Mouse (Mus musculus) midbrain, embryonic 11.5 days (tissue): Measurements from ENCODE around the gene Tbc1d5. TPM values are rescaled to one million over a fixed set of nuclear protein-coding genes. Genes with fewer than 3 reads are reported as not detected.

Source experiments
- ATAC-seq: fragments of 200-750 bp; cut with Nextera tagmentation; 2 replicates; pipeline ENCODE4 v1.8.0; 2017; ENCODE audit warnings: moderate TSS enrichment, moderate library complexity; ENCODE audit not compliant: low FRiP score
- DNase-seq: peaks from one replicate; pipeline ENCODE4 v3.0.0; 2015; ENCODE audit warnings: low spot score; ENCODE audit errors: missing footprints
- H3K27ac ChIP-seq: fragments of 300-500 bp; sonication (generic); 2 replicates; pipeline ENCODE4 v1.5.1; 2014; ENCODE audit warnings: low read depth, low read length
- H3K27me3 ChIP-seq: fragments of 300-500 bp; sonication (generic); 2 replicates; pipeline ENCODE4 v1.6.1; 2014; ENCODE audit warnings: mild to moderate bottlenecking, low read length, moderate library complexity, mixed read lengths; ENCODE audit not compliant: control insufficient read depth, insufficient read depth
- H3K36me3 ChIP-seq: fragments of 300-500 bp; sonication (generic); 2 replicates; pipeline ENCODE4 v1.6.1; 2014; ENCODE audit warnings: mild to moderate bottlenecking, low read length, moderate library complexity, mixed read lengths; ENCODE audit not compliant: control insufficient read depth, insufficient read depth
- H3K4me1 ChIP-seq: fragments of 300-500 bp; sonication (generic); 2 replicates; pipeline ENCODE4 v1.6.1; 2014; ENCODE audit warnings: low read length; ENCODE audit not compliant: control insufficient read depth, insufficient read depth
- H3K4me2 ChIP-seq: fragments of 300-500 bp; sonication (generic); 2 replicates; pipeline ENCODE4 v1.6.1; 2014; ENCODE audit warnings: mild to moderate bottlenecking, moderate library complexity
- H3K4me3 ChIP-seq: fragments of 300-500 bp; sonication (generic); 2 replicates; pipeline ENCODE4 v1.5.1; 2014; ENCODE audit warnings: low read depth, low read length
- H3K9ac ChIP-seq: fragments of 300-500 bp; sonication (generic); 2 replicates; pipeline ENCODE4 v1.6.1; 2014; ENCODE audit warnings: low read length
- H3K9me3 ChIP-seq: fragments of 300-500 bp; sonication (generic); 2 replicates; pipeline ENCODE4 v1.6.1; 2016; ENCODE audit warnings: low read length; ENCODE audit not compliant: control insufficient read depth
- WGBS: fragments of 180-500 bp; shearing (Covaris S2); extraction: QIAGEN DNeasy Blood & Tissue Kit; methylation state at CpG from one replicate; pipeline ENCODE4 v1.1.7; 2014; 5-methylcytosine and 5-hydroxymethylcytosine counted together
- polyA plus RNA-seq: library from polyadenylated mRNA; unstranded; fragments of >200 nt; fragmentation: Nextera tagmentation; extraction: Ambion mirVana; gene quantifications from 2 replicates; pipeline ENCODE4 v1.2.1, GENCODE M21; 2014

Gene Tbc1d5
- polyA plus RNA-seq, 1 experiment from 2014 or later = 9.4 TPM

DNA sequence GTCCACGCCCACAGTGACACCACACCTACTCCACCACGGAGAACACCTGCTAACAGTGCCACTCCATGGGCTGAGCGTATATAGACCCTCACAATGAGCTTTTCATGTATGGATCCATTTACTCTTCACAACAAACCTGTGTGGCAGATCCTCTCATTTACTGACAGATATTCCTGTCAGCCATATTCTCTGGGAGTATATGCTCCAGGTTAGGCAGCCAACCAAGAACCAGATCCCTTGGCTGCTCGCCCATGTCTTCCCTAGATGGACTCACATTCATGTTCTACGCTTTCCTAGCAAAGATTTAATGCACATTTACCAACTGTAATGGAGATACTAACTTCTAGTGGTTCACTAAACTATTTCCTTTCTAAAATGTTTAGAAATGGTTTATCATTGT lies 416.9 kb downstream of the Tbc1d5 start:
- WGBS = 90% methylated on average over 5 of the region's 5 CpGs
- no peak for DNase-seq
- no peak for ATAC-seq
- H3K9me3 ChIP-seq = no peaks in the 10 kb centered on the region
- H3K27ac ChIP-seq = no peak overlapping the region
- H3K4me2 ChIP-seq = no peak overlapping the region
- no peaks in the 10 kb centered on the region for H3K27me3 ChIP-seq
- H3K36me3 ChIP-seq = no peaks in the 10 kb centered on the region
- no peak overlapping the region for H3K4me3 ChIP-seq
- no peak overlapping the region for H3K9ac ChIP-seq
- 0 out of 2 replicates have a peak, but pooled peaks cover 4% of the 10 kb centered on the region for H3K4me1 ChIP-seq

DNA sequence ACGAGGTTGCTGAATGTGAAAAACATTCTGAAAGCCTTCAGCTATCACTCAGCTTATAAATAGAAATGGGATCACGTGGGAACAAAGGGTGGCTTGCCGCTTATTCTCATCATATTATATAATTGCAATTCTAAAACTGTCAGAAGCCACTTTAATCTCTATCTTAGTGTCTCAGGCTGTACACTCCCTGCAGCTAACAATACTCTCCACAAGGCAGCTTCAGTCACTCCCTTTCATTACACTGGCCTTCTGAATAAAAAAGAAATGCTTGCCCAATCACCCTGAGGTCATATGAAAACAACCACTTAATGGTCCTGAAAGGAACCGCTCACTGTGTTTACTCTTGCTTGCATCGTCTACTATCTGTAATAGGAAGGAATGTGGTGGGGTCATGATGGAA lies 418.1 kb downstream of the Tbc1d5 start:
- Histone ChIP-seq H3K4me3 (no peak overlapping the region), H3K27me3 (no peaks in the 10 kb centered on the region), H3K4me1 (0 out of 2 replicates have a peak, but pooled peaks cover 4% of the 10 kb centered on the region), H3K4me2 (no peak overlapping the region), H3K36me3 (no peaks in the 10 kb centered on the region), H3K27ac (no peak overlapping the region), H3K9me3 (no peaks in the 10 kb centered on the region), H3K9ac (no peak overlapping the region)
- no peak for ATAC-seq
- DNase-seq = no peak
- 48% methylated on average over 5 of the region's 5 CpGs for WGBS

DNA sequence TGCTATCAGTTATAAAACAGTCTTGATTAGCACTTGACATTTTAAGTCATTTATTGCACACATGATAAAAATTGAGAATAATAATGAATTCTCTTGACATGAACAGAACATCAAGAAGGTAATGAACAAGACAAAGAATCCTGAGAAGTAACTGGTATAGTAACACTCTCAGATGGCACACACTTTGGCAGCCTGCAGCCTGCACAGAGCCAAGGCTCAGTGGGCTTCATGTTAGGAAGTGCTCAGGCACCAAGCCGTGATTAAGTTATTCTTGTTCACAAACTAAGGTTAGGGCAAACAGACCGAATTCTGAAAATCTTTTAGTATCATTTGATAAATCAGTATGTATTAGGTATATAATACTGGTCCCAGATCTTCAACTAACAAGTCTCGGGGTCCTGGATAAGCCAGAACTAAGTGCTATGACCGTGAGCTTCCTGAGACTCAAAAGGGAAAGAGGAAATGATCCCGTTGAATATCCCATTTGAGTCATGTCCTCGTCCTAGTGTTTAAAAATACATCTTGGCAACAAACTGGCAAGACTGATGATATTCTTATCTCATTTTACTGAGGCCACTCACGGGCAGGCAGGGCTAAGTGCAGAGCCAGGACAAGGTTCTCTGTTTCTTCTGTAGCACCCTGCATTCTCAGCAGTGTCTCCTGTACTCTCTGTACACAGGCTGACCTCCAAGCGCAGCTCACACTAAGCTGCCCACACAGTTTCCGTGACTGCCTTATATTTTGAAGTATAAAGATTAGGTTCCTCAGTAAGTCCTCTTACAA lies 425.6 kb downstream of the Tbc1d5 start:
- Histone ChIP-seq H3K27me3 (no peaks in the 10 kb centered on the region), H3K27ac (no peak overlapping the region), H3K9me3 (no peaks in the 10 kb centered on the region), H3K36me3 (no peaks in the 10 kb centered on the region), H3K4me1 (no peaks in the 10 kb centered on the region), H3K4me3 (no peak overlapping the region), H3K4me2 (no peak overlapping the region), H3K9ac (no peak overlapping the region)
- ATAC-seq = no peak
- 86% methylated on average over 9 of the region's 9 CpGs for WGBS
- no peak for DNase-seq

DNA sequence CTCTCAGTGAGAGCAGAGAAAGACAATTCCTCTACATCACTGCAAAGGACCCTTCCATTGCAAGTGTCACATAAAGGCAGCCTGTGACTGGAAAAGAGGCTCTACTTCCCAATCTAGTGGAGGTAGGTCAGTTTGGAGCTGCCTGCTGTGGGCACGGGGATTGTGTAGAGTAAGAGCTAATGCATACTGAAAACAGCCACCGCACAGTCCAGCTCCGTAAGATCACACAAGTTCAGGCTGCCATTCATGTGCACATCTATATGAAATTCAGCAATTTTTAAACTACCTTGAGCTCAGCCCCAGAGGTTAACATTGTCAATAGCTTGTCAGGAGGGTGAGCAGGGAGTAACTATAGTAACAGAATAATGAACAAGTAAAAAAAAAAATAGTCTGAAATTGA lies 426.4 kb downstream of the Tbc1d5 start:
- Histone ChIP-seq H3K9ac (no peak overlapping the region), H3K27me3 (no peaks in the 10 kb centered on the region), H3K27ac (no peak overlapping the region), H3K4me2 (no peak overlapping the region), H3K4me1 (no peaks in the 10 kb centered on the region), H3K4me3 (no peak overlapping the region), H3K36me3 (no peaks in the 10 kb centered on the region), H3K9me3 (no peaks in the 10 kb centered on the region)
- no peak for ATAC-seq
- 87% methylated on average over 3 of the region's 3 CpGs for WGBS
- DNase-seq = no peak

DNA sequence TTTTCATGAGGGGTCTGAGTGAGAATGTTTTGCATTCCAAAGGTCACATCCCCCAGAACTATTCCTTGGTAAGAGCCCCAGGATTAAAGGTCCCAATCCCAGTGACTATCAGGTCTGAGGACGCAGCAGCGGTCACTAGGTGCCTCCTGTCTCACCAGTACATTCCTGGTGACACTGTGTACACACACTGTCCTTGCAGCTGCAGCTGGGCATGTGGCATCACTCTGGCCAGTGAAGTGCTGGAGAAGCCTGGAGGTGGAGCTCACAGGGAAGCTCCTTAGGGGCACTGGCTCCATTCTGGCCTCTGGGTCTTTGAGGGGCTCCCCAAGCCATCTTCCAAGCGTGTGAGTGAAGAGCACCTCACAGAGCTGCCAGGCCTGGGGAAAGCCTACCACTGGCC lies 427.2 kb downstream of the Tbc1d5 start:
- Histone ChIP-seq H3K36me3 (no peaks in the 10 kb centered on the region), H3K27me3 (no peaks in the 10 kb centered on the region), H3K4me3 (no peak overlapping the region), H3K4me2 (no peak overlapping the region), H3K9me3 (no peaks in the 10 kb centered on the region), H3K27ac (no peak overlapping the region), H3K9ac (no peak overlapping the region), H3K4me1 (no peaks in the 10 kb centered on the region)
- DNase-seq (no peak), ATAC-seq (no peak)
- WGBS = 84% methylated on average over 3 of the region's 3 CpGs

DNA sequence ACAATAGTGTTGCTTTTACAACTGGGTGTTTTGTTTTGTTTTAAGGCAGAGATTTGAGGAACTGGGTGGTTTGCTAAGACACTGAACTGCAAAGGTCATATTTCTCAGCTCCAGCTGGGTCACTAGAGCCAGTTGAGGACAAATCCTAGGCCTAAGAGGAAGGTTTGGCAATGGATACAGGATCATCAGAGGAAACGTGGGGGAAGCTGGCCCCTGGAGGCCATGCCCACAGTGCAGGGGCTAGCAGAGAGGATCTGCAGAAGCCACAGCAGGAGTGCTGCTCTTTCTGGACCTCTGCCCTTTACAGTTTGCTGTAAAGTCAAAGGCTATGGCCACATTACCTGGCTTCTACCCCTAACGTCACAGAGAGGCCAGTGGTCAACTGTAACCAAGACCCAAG lies 428.3 kb downstream of the Tbc1d5 start:
- ATAC-seq (no peak), DNase-seq (no peak)
- no peak overlapping the region for H3K4me3 ChIP-seq
- H3K4me2 ChIP-seq = no peak overlapping the region
- H3K4me1 ChIP-seq = no peaks in the 10 kb centered on the region
- 49% methylated on average over 2 of the region's 2 CpGs for WGBS
- no peaks in the 10 kb centered on the region for H3K27me3 ChIP-seq
- H3K9me3 ChIP-seq = no peaks in the 10 kb centered on the region
- no peak overlapping the region for H3K27ac ChIP-seq
- H3K9ac ChIP-seq = no peak overlapping the region
- H3K36me3 ChIP-seq = no peaks in the 10 kb centered on the region

DNA sequence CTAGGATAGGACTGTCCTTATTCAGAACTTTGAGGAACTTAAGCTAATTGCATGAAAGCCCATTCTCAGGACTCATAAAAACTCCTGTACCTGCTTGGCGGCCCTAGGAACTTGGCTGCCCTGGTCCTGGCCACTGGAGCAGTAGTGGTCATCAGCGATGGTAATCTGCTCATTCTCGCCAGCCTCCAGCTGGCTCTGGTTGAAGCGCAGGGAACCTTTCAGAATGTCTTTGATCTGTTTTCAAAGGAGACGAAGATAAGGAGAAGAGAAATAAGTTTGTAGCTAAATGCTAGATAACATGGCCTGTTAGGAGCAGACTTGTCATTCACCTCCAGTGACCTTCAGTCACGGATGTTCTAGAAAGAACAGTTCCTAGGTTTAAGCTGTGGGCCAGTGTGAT lies 437.8 kb downstream of the Tbc1d5 start:
- Histone ChIP-seq H3K4me2 (no peak overlapping the region), H3K27me3 (no peaks in the 10 kb centered on the region), H3K9me3 (no peaks in the 10 kb centered on the region), H3K36me3 (no peaks in the 10 kb centered on the region), H3K4me3 (no peak overlapping the region), H3K27ac (no peak overlapping the region), H3K4me1 (no peaks in the 10 kb centered on the region), H3K9ac (no peak overlapping the region)
- DNase-seq = no peak
- no peak for ATAC-seq
- WGBS = 86% methylated on average over 6 of the region's 6 CpGs

DNA sequence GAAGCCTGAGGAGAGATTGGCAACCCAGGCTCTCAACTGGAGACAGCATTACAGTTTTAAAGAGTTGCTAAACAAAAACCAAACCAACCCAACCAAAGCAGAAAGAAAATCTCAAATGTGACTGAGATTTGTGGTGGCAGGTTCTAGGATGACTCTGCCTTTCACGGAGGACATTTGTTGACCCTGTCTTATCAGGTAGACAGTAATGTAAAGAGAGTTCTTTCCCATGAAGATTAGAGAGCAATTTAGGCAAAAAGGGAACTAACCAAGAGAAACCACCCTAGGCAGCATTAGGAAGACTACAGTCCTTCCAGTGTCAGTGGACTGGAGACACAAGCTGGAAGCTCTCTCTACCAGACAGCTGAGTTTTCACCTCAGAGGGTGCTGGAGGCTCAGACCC lies 438.3 kb downstream of the Tbc1d5 start:
- Histone ChIP-seq H3K9me3 (no peaks in the 10 kb centered on the region), H3K36me3 (no peaks in the 10 kb centered on the region), H3K4me1 (no peaks in the 10 kb centered on the region), H3K4me2 (no peak overlapping the region), H3K4me3 (no peak overlapping the region), H3K27ac (no peak overlapping the region), H3K9ac (no peak overlapping the region), H3K27me3 (no peaks in the 10 kb centered on the region)
- ATAC-seq (no peak), DNase-seq (no peak)
- 96% methylated on average over 1 of the region's 1 CpGs for WGBS

DNA sequence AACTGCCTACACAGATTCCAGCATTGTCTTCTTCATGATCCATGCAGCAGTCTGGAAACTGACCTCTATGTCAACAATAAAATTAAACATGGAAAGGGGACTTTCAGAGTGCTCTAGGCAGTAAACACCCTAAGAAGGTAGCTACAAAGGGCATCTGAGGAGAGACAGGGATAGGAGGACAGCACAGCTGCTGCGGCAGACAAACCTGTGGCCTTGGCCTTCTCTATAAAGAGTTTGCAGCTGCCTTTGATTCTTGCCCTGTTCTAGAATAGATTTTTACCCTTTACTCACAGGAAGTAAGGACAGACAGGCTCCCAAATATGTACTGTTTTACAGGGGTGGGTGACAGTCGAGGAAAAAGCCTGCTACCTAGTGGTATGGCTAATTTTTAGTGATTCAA lies 440.7 kb downstream of the Tbc1d5 start:
- ATAC-seq (no peak), DNase-seq (no peak)
- no peaks in the 10 kb centered on the region for H3K27me3 ChIP-seq
- WGBS = 88% methylated on average over 2 of the region's 2 CpGs
- H3K4me2 ChIP-seq = no peak overlapping the region
- H3K27ac ChIP-seq = no peak overlapping the region
- H3K9me3 ChIP-seq = no peaks in the 10 kb centered on the region
- no peak overlapping the region for H3K4me3 ChIP-seq
- no peaks in the 10 kb centered on the region for H3K36me3 ChIP-seq
- no peaks in the 10 kb centered on the region for H3K4me1 ChIP-seq
- no peak overlapping the region for H3K9ac ChIP-seq
